Mouse (Mus musculus) kidney, adult 8-10 months (tissue): ENCODE results near the gene Zfp276.
"Not testable (repeated sequence)": the region's sequence is repeated elsewhere in the genome, so short reads cannot be mapped to it uniquely, and the experiment has no call there.

Experiments
- DNase-seq, 2 experiments: peaks; one replicate each; pipeline ENCODE4 v3.0.0; 2022

Gene Zfp276

GRCm38 (mm10) chr8:123245543-123245942 is 8.5 kb upstream of the Zfp276 start:
- DNase-seq: no peak

DNA sequence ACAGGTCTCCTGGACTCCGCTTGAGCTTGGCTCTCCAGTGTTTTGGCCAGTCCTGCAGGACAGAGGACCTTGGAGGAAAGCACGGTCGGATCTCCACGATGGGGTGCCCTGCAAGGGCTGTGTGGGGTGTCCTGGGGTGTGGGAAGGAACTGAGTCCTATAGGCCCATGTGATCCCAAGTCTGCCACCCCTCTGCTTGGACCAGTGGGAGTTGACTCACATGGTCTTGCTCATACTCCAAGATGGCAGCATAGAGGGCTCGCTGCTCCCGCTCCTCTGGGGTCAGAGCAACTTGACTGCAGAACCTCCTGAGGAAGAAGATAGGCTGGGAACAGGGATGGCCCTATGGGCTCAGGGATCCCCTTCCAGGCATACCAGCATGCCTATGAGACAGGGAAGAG is 6.2 kb upstream of the Zfp276 start:
- DNase-seq: no peak

DNA sequence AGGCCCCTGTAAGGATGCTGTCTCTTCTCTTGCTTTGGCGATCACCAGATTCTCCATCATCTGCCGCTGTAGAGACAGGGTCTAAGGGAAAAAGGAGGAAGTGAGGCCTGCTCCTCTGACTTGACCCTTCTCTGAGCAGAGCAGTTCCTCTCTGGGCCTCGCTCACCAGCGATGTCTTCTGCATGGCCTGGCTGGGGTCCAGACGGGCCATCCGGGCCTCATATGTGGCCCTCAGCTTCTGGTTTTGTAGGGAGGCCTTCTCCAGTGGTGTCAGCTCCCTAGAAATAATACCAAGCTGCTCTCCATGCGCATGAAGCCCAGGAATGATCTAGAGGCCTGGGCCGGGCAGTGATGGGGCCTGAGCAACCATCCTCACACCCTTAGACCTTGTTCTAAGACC is 5.4 kb upstream of the Zfp276 start:
- no peak for DNase-seq

DNA sequence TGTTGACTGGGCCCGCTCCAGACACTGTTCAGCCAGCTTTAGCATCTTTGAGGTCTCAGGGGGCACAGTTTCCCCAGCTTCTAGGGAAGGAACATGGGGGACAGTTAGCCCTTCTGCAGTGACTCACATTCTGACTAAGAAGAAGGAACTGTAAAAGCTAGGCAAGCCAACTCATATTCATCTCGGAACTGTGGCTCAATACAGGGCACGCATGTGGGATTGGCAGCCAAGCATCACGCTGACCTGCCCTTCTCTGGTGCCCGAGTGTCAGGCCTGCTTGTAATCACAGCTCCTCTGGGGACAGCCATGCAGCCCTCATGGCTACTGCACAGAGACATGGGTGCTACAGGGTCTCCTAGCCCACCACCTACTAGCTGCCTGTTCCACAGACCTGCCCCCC is 3.1 kb upstream of the Zfp276 start:
- no peak for DNase-seq

- no peak for DNase-seq
Measured at GRCm38 (mm10) chr8:123252925-123253324, 1.1 kb upstream of the Zfp276 start.

DNA sequence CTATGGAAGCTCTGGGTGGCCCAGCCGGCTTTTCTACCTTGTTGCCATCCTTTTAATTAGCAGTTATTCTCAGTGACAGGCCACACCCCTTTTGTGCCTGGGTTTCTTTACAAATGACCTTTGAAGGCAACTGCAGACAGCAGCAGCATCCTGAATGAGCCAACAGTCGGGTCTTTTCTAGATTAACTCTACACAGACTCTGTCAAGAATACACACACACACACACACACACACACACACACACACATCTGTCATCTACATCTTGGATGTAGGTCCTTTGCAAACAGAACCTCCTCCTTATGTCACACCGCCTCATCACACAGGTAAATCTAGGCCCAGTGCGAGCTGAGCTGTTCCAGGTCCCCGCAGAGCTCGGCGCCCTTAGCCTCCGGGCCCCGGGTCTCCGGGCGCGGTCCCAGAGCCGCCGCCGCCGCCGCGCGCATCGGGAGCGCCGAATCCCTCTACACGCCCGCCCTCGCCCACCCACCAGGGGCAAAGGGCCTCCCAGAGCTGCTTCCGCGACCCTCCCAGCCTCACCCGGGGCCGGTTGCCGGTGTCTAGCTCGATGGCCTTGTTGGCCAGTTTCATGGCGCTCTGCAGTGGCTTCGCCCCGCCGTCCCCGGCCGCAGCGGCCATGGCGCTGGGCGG is 420 bp upstream of the Zfp276 start:
- peak; percentile 30 to 35 for DNase-seq

GRCm38 (mm10) chr8:123255170-123255569 is 1.2 kb downstream of the Zfp276 start:
- DNase-seq: no peak

DNA sequence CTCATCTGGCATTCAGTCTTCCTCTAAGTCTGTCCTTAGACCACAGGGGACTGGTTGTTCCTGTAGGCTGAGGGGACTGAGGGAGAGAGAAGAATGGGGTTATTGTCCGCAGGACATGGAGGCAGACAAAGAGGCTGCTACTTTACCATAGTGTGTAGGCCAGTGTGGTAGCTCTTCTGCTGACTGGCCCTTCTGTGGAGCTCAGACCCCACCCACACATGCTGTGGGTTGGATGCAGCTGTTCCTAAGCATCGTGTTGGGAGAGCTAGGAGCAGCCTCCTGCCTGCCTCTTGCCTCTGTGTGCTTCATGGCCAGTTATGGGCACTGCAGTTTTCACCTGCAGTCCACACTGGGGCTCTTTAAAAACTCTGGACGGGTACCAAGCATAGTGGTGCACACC is 3.1 kb downstream of the Zfp276 start:
- no peak for DNase-seq

GRCm38 (mm10) chr8:123257593-123257992 is 3.6 kb downstream of the Zfp276 start:
- DNase-seq: not testable (repeated sequence)

DNA sequence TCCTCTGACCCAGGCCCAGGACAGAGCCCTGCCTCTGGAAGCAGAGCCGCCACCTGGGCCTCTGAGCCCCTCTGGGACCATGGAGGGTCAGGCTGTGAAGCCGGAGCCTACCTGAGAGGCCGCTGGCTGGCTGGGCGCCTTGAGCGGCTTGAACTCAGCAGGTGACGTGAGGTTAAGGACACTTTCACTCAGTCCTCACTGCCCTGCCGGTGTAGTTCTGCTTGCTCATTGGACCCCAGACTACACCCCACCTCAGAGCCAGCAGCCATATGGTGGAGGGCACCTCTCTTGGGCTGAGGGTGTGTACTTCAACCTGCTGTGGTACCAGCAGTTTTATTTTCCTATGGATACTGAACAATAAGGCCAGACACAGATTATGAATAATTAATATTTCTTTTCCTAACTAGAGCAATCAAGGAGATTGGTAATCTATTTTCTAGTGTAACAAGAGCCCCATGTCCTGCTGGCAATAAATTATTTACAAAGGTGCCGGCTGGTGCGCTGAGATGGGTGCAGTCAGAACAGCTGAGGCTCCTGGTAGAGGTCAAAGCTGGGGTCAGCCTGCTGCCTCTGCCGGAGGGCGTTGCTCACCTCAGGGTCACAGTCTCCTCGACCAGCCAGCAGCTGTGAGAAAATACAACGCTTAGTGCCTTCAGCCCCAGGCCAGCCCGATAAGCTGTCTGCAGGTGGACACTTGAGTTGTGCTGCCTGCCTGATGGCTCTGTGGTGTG is 14.1 kb downstream of the Zfp276 start:
- peak; percentile 57 to 62 for DNase-seq

DNA sequence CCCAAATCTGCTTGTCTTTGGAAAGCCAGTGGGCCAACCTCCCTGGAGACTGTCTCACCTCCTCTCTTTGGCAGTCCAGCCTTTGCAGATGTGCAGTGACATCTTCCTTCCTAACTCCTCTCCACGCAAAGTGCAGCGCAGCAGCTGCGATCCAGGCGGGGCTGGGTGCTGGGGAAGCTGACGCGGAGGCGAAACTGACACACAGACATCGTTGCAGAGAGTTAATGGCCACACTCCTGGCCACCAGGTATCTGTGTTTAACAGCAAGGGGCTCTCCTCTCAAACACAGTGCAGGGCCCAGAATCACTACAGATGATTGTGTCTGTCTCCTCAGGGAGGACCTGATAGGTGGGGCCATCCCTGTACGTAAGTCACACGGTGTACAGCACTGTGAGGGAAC is 17.2 kb downstream of the Zfp276 start:
- no peak for DNase-seq

DNA sequence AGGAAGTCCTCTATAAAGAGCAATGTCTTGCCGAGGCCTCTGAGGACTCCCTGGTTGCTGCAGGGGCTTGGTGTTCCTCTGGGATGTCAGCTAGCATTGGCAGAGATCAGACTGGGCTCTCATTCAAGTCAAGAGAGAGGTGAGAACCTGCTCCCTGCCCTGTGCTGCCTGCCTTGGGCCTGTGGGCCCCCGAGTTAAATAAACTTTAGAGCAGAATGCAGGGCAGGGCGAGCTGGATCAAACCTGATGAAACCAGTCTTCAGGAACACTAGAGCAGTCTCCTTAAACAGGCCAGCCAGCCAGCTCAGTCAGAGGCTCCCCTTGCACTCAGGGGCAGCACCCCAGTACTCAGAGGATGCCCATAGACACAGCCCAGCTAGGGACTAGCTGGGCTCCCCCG is 17.9 kb downstream of the Zfp276 start:
- peak; percentile 36 to 39 for DNase-seq

- no peak for DNase-seq
Measured at GRCm38 (mm10) chr8:123274447-123274846, 20.5 kb downstream of the Zfp276 start.

DNA sequence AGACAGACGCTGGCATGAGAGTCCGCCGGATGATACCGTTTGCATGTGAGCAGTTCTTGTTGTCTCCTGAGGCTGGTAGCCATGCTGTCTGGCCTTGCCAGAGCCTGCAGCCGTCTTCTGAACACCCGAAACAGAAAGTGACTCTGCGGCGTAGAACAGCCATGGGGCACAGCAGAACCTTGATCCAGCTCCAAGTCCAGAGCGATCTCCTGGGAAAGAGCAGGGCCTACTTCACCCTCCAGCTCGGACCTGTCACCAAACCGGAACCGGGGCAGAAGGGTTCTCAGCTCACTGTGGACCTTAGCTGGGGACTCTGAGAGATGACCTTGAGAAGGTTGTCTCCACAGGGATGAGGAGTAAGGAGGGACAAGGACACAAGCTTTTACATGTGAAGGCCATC is 21.1 kb downstream of the Zfp276 start:
- DNase-seq: no peak

- no peak for DNase-seq
Measured at GRCm38 (mm10) chr8:123278445-123278844, 24.4 kb downstream of the Zfp276 start.

GRCm38 (mm10) chr8:123279828-123280227 is 25.8 kb downstream of the Zfp276 start:
- DNase-seq: no peak

GRCm38 (mm10) chr8:123280302-123281094 is 26.5 kb downstream of the Zfp276 start:
- DNase-seq: no peak

DNA sequence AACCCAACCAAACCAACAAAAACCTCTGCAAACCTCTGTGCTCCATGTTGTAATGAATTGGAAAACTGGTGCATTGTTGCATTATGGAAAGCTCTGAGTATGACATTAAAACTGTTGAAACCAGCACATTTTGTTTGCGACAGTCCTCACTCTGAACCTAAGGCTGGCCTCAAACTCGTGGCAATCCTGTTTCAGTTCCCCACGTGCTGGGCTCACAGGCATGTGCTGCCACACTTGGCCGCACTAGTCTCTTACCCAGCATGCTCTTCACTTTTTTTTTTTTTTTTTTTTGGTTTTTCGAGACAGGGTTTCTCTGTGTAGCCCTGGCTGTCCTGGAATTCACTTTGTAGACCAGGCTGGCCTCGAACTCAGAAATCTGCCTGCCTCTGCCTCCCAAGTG is 29.0 kb downstream of the Zfp276 start:
- DNase-seq: not testable (repeated sequence)

GRCm38 (mm10) chr8:123283991-123284390 is 30.0 kb downstream of the Zfp276 start:
- DNase-seq: no peak

- no peak for DNase-seq
Measured at GRCm38 (mm10) chr8:123284493-123284892, 30.5 kb downstream of the Zfp276 start.

DNA sequence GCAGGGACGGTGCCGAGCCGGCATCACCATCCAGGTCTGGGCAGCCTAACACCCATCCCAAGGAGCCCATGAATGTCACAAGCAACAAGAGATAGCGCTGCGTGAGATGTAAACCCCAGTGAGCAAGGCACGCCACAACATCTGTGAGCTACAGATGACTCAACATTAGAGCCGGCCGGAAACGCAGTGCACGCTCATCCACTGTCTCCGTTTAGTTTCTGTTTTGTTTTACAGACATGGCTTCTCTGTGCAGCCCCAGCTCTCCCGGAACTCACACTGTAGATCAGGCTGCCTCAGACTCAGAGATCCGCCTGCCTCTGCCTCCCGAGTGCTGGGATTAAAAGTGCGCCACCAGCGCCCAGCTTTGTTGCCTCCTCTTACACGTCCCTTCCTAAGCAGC is 33.4 kb downstream of the Zfp276 start:
- DNase-seq: no peak

- peak in 1 of 2 experiments; percentile 43 for DNase-seq
Measured at GRCm38 (mm10) chr8:123290166-123290565, 36.2 kb downstream of the Zfp276 start.

GRCm38 (mm10) chr8:123290679-123291078 is 36.7 kb downstream of the Zfp276 start:
- DNase-seq: no peak

DNA sequence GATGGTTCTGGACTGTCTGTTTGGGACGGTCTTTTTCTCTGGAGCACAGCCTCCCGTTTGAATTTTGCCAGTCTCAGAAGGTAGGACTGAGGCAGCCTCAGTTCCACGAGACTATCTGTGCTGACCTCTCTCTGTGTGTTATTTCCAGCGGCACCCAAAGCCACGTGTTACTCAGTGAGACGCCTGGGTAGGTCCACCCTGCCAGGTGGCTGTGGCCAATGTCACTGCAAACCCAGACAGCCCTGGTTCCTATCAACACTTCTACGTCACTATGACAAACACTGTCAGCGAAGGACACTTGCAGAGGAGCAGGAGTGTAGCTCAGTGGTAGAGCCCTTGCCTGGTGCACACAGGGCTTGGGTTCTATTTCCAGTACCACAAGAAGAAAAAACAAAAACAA is 37.7 kb downstream of the Zfp276 start:
- no peak for DNase-seq
